Mouse (Mus musculus): ENCODE measurements at regions not wholly inside any gene's neighbourhood (a gene's known extent, or its start where the extent isn't known, plus 50 kb on each side); places are given as distances from the start of the nearest gene placed in this dataset.

GRCm38 (mm10) chr13:47860316-47860715, 400.7 kb upstream of the Id4 start:
- no peak for DNase-seq (ENCODE audit: low read depth, low spot score)

GRCm38 (mm10) chr13:47862896-47863295, 398.1 kb upstream of the Id4 start:
- DNase-seq (ENCODE audit: low read depth, low spot score), result no peak

- no peak for DNase-seq (ENCODE audit: low read depth, low spot score)
These were observed 392.4 kb upstream of the Id4 start for GRCm38 (mm10) chr13:47868656-47869055.

- no peak for DNase-seq (ENCODE audit: low read depth, low spot score)
These were observed 391.1 kb upstream of the Id4 start for GRCm38 (mm10) chr13:47869670-47870532.

GRCm38 (mm10) chr13:47872645-47873044, 388.4 kb upstream of the Id4 start:
- no peak for DNase-seq (ENCODE audit: low read depth, low spot score)

GRCm38 (mm10) chr13:47892569-47892968, 368.5 kb upstream of the Id4 start:
- no peak for DNase-seq (ENCODE audit: low read depth, low spot score)

- DNase-seq (ENCODE audit: low read depth, low spot score), result no peak
These were observed 366.7 kb upstream of the Id4 start for GRCm38 (mm10) chr13:47894331-47894730.

GRCm38 (mm10) chr13:47895256-47895655, 365.8 kb upstream of the Id4 start:
- no peak for DNase-seq (ENCODE audit: low read depth, low spot score)

GRCm38 (mm10) chr13:47896646-47897045, 364.4 kb upstream of the Id4 start:
- DNase-seq (ENCODE audit: low read depth, low spot score), result no peak

- no peak for DNase-seq (ENCODE audit: low read depth, low spot score)
These were observed 351.0 kb upstream of the Id4 start for GRCm38 (mm10) chr13:47909851-47910530.

- DNase-seq (ENCODE audit: low read depth, low spot score), result no peak
These were observed 350.5 kb upstream of the Id4 start for GRCm38 (mm10) chr13:47910531-47910910.

GRCm38 (mm10) chr13:47916456-47916855, 344.6 kb upstream of the Id4 start:
- DNase-seq (ENCODE audit: low read depth, low spot score), result no peak

- DNase-seq (ENCODE audit: low read depth, low spot score), result no peak
These were observed 343.7 kb upstream of the Id4 start for GRCm38 (mm10) chr13:47917370-47917769.

GRCm38 (mm10) chr13:47921044-47921443, 340.0 kb upstream of the Id4 start:
- no peak for DNase-seq (ENCODE audit: low read depth, low spot score)

- DNase-seq (ENCODE audit: low read depth, low spot score), result no peak
These were observed 320.3 kb upstream of the Id4 start for GRCm38 (mm10) chr13:47940696-47941095.

- DNase-seq (ENCODE audit: low read depth, low spot score), result no peak
These were observed 318.6 kb upstream of the Id4 start for GRCm38 (mm10) chr13:47942368-47942787.

GRCm38 (mm10) chr13:47943645-47944044, 317.4 kb upstream of the Id4 start:
- DNase-seq (ENCODE audit: low read depth, low spot score), result no peak

- no peak for DNase-seq (ENCODE audit: low read depth, low spot score)
These were observed 312.7 kb upstream of the Id4 start for GRCm38 (mm10) chr13:47948098-47948865.

GRCm38 (mm10) chr13:47950456-47950855, 310.6 kb upstream of the Id4 start:
- no peak for DNase-seq (ENCODE audit: low read depth, low spot score)

- no peak for DNase-seq (ENCODE audit: low read depth, low spot score)
These were observed 310.0 kb upstream of the Id4 start for GRCm38 (mm10) chr13:47951043-47951442.

- no peak for DNase-seq (ENCODE audit: low read depth, low spot score)
These were observed 308.1 kb upstream of the Id4 start for GRCm38 (mm10) chr13:47952946-47953345.

GRCm38 (mm10) chr13:47953776-47954175, 307.3 kb upstream of the Id4 start:
- no peak for DNase-seq (ENCODE audit: low read depth, low spot score)

Data from retina, postnatal 7 days (tissue).